8 mouse cellular contexts compared by ENCODE assay signal in genomic region chr3:142881872-142882623, GRCm38 (mm10). TPM values are rescaled to one million over a fixed set of nuclear protein-coding genes. Genes with fewer than 3 reads are reported as not detected.
DNase-seq lines count a peak whose midpoint lies in the region; ATAC-seq and TF ChIP-seq lines count a peak whose summit lies in the region.

TSS of gene Pkn2 (minus strand) at chr3:142882004.

- H3K36me3 ChIP-seq in heart, embryonic 12.5 days: no peaks in the 10 kb centered on the region
- no peaks in the 10 kb centered on the region for H3K36me3 ChIP-seq in kidney, postnatal 0 days (ENCODE audit: insufficient read depth, low read length)
- H3K36me3 ChIP-seq in liver, embryonic 11.5 days (ENCODE audit: control insufficient read depth, insufficient read depth, low read length): no peaks in the 10 kb centered on the region
- H3K36me3 ChIP-seq in stomach, embryonic 14.5 days (ENCODE audit: control insufficient read depth, insufficient read depth, low read length): no peaks in the 10 kb centered on the region

- ATAC-seq in erythroid progenitor cell, adult 5-6 weeks (replicated peaks; ENCODE audit: low FRiP score, poor library complexity, severe bottlenecking): peak; percentile 83
- ATAC-seq in heart, embryonic 12.5 days (ENCODE audit: insufficient number of reproducible peaks, low FRiP score): peak; percentile 99
- peak; percentile 99 for ATAC-seq in kidney, postnatal 0 days (replicated peaks; ENCODE audit: low FRiP score, low read depth)
- ATAC-seq in liver, embryonic 11.5 days (replicated peaks; ENCODE audit: low FRiP score): peak; percentile 95
- ATAC-seq in stomach, embryonic 14.5 days (ENCODE audit: insufficient number of reproducible peaks, insufficient read depth, low FRiP score, low read depth): peak; percentile 98

- WGBS in heart, embryonic 12.5 days: under 1% methylated on average over 63 of the region's 84 CpGs
- WGBS in kidney, postnatal 0 days: 0% methylated on average over 51 of the region's 84 CpGs
- WGBS in liver, embryonic 11.5 days: under 1% methylated on average over 69 of the region's 84 CpGs
- WGBS in stomach, embryonic 14.5 days: under 1% methylated on average over 76 of the region's 84 CpGs

- H3K4me1 ChIP-seq in heart, embryonic 12.5 days (replicated peaks): peaks cover 3% of the 10 kb centered on the region; the same call in 1 of the 2 replicates
- H3K4me1 ChIP-seq in kidney, postnatal 0 days (replicated peaks; ENCODE audit: insufficient read depth, low read length): no peaks in the 10 kb centered on the region
- peaks cover 16% of the 10 kb centered on the region for H3K4me1 ChIP-seq in liver, embryonic 11.5 days (replicated peaks; ENCODE audit: control insufficient read depth, insufficient read depth, low read length)
- 0 out of 2 replicates have a peak, but pooled peaks cover 2% of the 10 kb centered on the region for H3K4me1 ChIP-seq in stomach, embryonic 14.5 days (ENCODE audit: control insufficient read depth, insufficient read depth, low read length)

- DNase-seq in CD4-positive helper T cell, adult 2 months (ENCODE audit: low read depth, low spot score): peak; percentile 99
- peak; percentile 95 for DNase-seq in brain, embryonic 18.5 days (ENCODE audit: low read depth, low spot score)
- DNase-seq in kidney, postnatal 0 days (ENCODE audit: low spot score): peak; percentile 98
- DNase-seq in liver, embryonic 11.5 days (ENCODE audit: low spot score): peak; percentile 99
- DNase-seq in naive thymus-derived CD4-positive, alpha-beta T cell, adult 2 months (ENCODE audit: low read depth): peak; percentile 99

- peak within 1 kb of the TSS; percentile 92 for H3K27ac ChIP-seq in heart, embryonic 12.5 days (ENCODE audit: poor library complexity, severe bottlenecking)
- H3K27ac ChIP-seq in kidney, postnatal 0 days: peak within 1 kb of the TSS; percentile 96
- peak within 1 kb of the TSS; percentile 99 for H3K27ac ChIP-seq in liver, embryonic 11.5 days (ENCODE audit: low read depth, low read length)
- peak within 1 kb of the TSS; percentile 97 for H3K27ac ChIP-seq in stomach, embryonic 14.5 days (ENCODE audit: low read length)

- TF ChIP-seq CTCF in kidney, postnatal 0 days (IDR thresholded peaks at IDR 0.05; ENCODE audit: low read depth): no peak; the same call in 1 of the 2 replicates

- H3K4me2 ChIP-seq in heart, embryonic 12.5 days: peak within 1 kb of the TSS; percentile 65
- peak within 1 kb of the TSS; percentile 63 for H3K4me2 ChIP-seq in kidney, postnatal 0 days (ENCODE audit: low read length)
- peak within 1 kb of the TSS; percentile 68 for H3K4me2 ChIP-seq in liver, embryonic 11.5 days
- peak within 1 kb of the TSS; percentile 63 for H3K4me2 ChIP-seq in stomach, embryonic 14.5 days (replicated peaks; ENCODE audit: low read depth, low read length)

- H3K9me3 ChIP-seq in heart, embryonic 12.5 days (replicated peaks): no peaks in the 10 kb centered on the region
- H3K9me3 ChIP-seq in kidney, postnatal 0 days (replicated peaks; ENCODE audit: low read length): no peaks in the 10 kb centered on the region
- no peaks in the 10 kb centered on the region for H3K9me3 ChIP-seq in liver, embryonic 11.5 days (ENCODE audit: control insufficient read depth, low read length)
- no peaks in the 10 kb centered on the region for H3K9me3 ChIP-seq in stomach, embryonic 14.5 days (ENCODE audit: control insufficient read depth, low read depth, low read length)

- peak within 1 kb of the TSS; percentile 85 for H3K4me3 ChIP-seq in heart, embryonic 12.5 days
- peak within 1 kb of the TSS; percentile 90 for H3K4me3 ChIP-seq in kidney, postnatal 0 days (replicated peaks; ENCODE audit: low read depth, low read length)
- peak within 1 kb of the TSS; percentile 99 for H3K4me3 ChIP-seq in liver, embryonic 11.5 days (ENCODE audit: low read depth, low read length)
- peak within 1 kb of the TSS; percentile 98 for H3K4me3 ChIP-seq in stomach, embryonic 14.5 days (ENCODE audit: low read depth, low read length)

- H3K9ac ChIP-seq in heart, embryonic 12.5 days: peak within 1 kb of the TSS; percentile 93
- peak within 1 kb of the TSS; percentile 93 for H3K9ac ChIP-seq in kidney, postnatal 0 days (ENCODE audit: low read depth, low read length)
- peak within 1 kb of the TSS; percentile 98 for H3K9ac ChIP-seq in liver, embryonic 11.5 days (ENCODE audit: low read depth, low read length)
- peak within 1 kb of the TSS; percentile 93 for H3K9ac ChIP-seq in stomach, embryonic 14.5 days (replicated peaks; ENCODE audit: low read depth, low read length)

- no peaks in the 10 kb centered on the region for H3K27me3 ChIP-seq in heart, embryonic 12.5 days (replicated peaks)
- no peaks in the 10 kb centered on the region for H3K27me3 ChIP-seq in kidney, postnatal 0 days (ENCODE audit: insufficient read depth, low read length)
- H3K27me3 ChIP-seq in liver, embryonic 11.5 days (replicated peaks; ENCODE audit: control insufficient read depth, insufficient read depth, low read length): no peaks in the 10 kb centered on the region
- H3K27me3 ChIP-seq in stomach, embryonic 14.5 days (ENCODE audit: control insufficient read depth, insufficient read depth, low read length): no peaks in the 10 kb centered on the region

RNA-seq across cellular contexts. Expression of gene Pkn2, which starts in this region (rescaled TPM):
- total RNA-seq in erythroid progenitor cell, adult 5-6 weeks (2015; ENCODE audit: low replicate concordance): 161 and 180 TPM in 2 replicates
- total RNA-seq in erythroid progenitor cell, adult 5-6 weeks (2017; ENCODE audit: low replicate concordance): 188 and 253 TPM in 2 replicates
- polyA plus RNA-seq in heart, embryonic 12.5 days (2016; fragmentation: Nextera tagmentation; extraction: Ambion mirVana): 53.1 and 55.7 TPM in 2 replicates
- 55.7 and 63.7 TPM in 2 replicates for polyA plus RNA-seq in kidney, postnatal 0 days (2015; fragmentation: Nextera tagmentation; extraction: Ambion mirVana)
- 42.7 and 43.6 TPM in 2 replicates for polyA plus RNA-seq in liver, embryonic 11.5 days (2014; fragmentation: Nextera tagmentation; extraction: Ambion mirVana)
- 57.1 and 57.7 TPM in 2 replicates for polyA plus RNA-seq in stomach, embryonic 14.5 days (2014; fragmentation: Nextera tagmentation; extraction: Ambion mirVana)

Comparison
In these comparisons a context has a peak if more than half of its experiments do, and no peak if none do; other contexts are left out.
1. Peak in every context shown above with its lines: DNase-seq, ATAC-seq, H3K4me3 ChIP-seq and H3K27ac ChIP-seq.